Mouse (Mus musculus) liver, adult 2 months (tissue): ENCODE measurements around the gene Lhx9. TPM values are rescaled to one million over a fixed set of nuclear protein-coding genes. Genes with fewer than 3 reads are reported as not detected.

ENCODE experiments used
- DNase-seq: peaks from one replicate; pipeline ENCODE4 v3.0.0-alpha.2; 2011; ENCODE audit warnings: low read depth, low spot score; ENCODE audit errors: extremely low read depth
- H3K27ac ChIP-seq: fragments of 200-500 bp; replicated peaks from 2 replicates; pipeline ENCODE4 v1.5.1; 2012; ENCODE audit warnings: low read depth, mild to moderate bottlenecking, control low read depth, inconsistent platforms, low read length; ENCODE audit not compliant: insufficient read depth
- H3K27me3 ChIP-seq: fragments of 200-500 bp; 2 replicates; pipeline ENCODE4 v1.6.1; 2012; ENCODE audit warnings: mild to moderate bottlenecking, moderate library complexity, low read length, inconsistent platforms; ENCODE audit not compliant: control insufficient read depth, insufficient read depth
- H3K36me3 ChIP-seq: fragments of 200-500 bp; 2 replicates; pipeline ENCODE4 v1.6.1; 2012; ENCODE audit warnings: low read length, inconsistent platforms; ENCODE audit not compliant: control insufficient read depth, insufficient read depth
- H3K4me1 ChIP-seq: fragments of 200-500 bp; 2 replicates; pipeline ENCODE4 v1.6.1; 2011; ENCODE audit warnings: low read length; ENCODE audit not compliant: control insufficient read depth, insufficient read depth
- H3K4me3 ChIP-seq: fragments of 200-500 bp; 2 replicates; pipeline ENCODE4 v1.5.1; 2011; ENCODE audit warnings: low read depth, mild to moderate bottlenecking, control low read depth, low read length, moderate library complexity; ENCODE audit not compliant: insufficient read depth
- H3K79me2 ChIP-seq: fragments of 200-500 bp; 2 replicates; pipeline ENCODE4 v1.6.1; 2012; ENCODE audit warnings: inconsistent platforms, mild to moderate bottlenecking, low read length, moderate library complexity; ENCODE audit not compliant: control insufficient read depth, insufficient read depth
- H3K9ac ChIP-seq: fragments of 200-500 bp; 2 replicates; pipeline ENCODE4 v1.6.1; 2012; ENCODE audit warnings: low read depth, mild to moderate bottlenecking, control low read depth, inconsistent platforms, low read length
- CTCF ChIP-seq: fragments of 200-500 bp; IDR thresholded peaks from 2 replicates; pipeline ENCODE4 v1.5.1; 2011; ENCODE audit warnings: low read depth, low read length, control low read depth
- POLR2A ChIP-seq: fragments of 200-500 bp; IDR thresholded peaks from 2 replicates; pipeline ENCODE4 v1.6.1; 2011; ENCODE audit warnings: low read length, control low read depth; ENCODE audit not compliant: insufficient read depth; ENCODE audit errors: extremely low read depth
- WGBS: fragments of 180-500 bp; shearing (Covaris S2); methylation state at CpG from one replicate; pipeline ENCODE4 v1.1.7; 2018; 5-methylcytosine and 5-hydroxymethylcytosine counted together
- polyA plus RNA-seq: library from polyadenylated mRNA; depleted of rRNA; stranded (reverse); fragments of >200 nt; gene quantifications from 2 replicates; pipeline ENCODE4 v1.2.3, GENCODE M21; 2012
- total RNA-seq: library from RNA; depleted of rRNA; stranded (reverse); fragments of >200 nt; gene quantifications from 2 replicates; pipeline ENCODE4 v1.2.3, GENCODE M21; 2014

Gene Lhx9
- total and polyA plus RNA-seq, 2 experiments = 0.01 TPM; not detected in 1

- Histone ChIP-seq H3K9ac (no peak overlapping the region), H3K27me3 (peaks cover 23% of the 10 kb centered on the region), H3K4me1 (peaks cover 4% of the 10 kb centered on the region; the same call in 1 of the 2 replicates), H3K27ac (no peak overlapping the region), H3K36me3 (peaks cover 3% of the 10 kb centered on the region), H3K79me2 (no peaks in the 10 kb centered on the region; the same call in 1 of the 2 replicates), H3K4me3 (no peak overlapping the region)
- no peak for DNase-seq
- WGBS = 100% methylated on average over 1 of the region's 1 CpGs
- TF ChIP-seq POLR2A = no peak
- TF ChIP-seq CTCF = no peak
Observed at GRCm38 (mm10) chr1:138850823-138851222, 2.4 kb upstream of the Lhx9 start.

GRCm38 (mm10) chr1:138850161-138850539 lies 1.8 kb upstream of the Lhx9 start:
- H3K4me1 ChIP-seq = peaks cover 4% of the 10 kb centered on the region; the same call in 1 of the 2 replicates
- H3K27ac ChIP-seq = no peak overlapping the region
- DNase-seq = no peak
- H3K9ac ChIP-seq = no peak overlapping the region
- peaks cover 3% of the 10 kb centered on the region for H3K36me3 ChIP-seq
- TF ChIP-seq POLR2A = no peak
- no peak for TF ChIP-seq CTCF
- no peaks in the 10 kb centered on the region; the same call in 1 of the 2 replicates for H3K79me2 ChIP-seq
- H3K27me3 ChIP-seq = peaks cover 25% of the 10 kb centered on the region
- 87% methylated on average over 3 of the region's 4 CpGs for WGBS
- H3K4me3 ChIP-seq = no peak overlapping the region

- no peak for DNase-seq
- H3K27ac ChIP-seq = no peak overlapping the region
- 31% methylated on average over 8 of the region's 8 CpGs for WGBS
- peaks cover 4% of the 10 kb centered on the region; the same call in 1 of the 2 replicates for H3K4me1 ChIP-seq
- peaks cover 3% of the 10 kb centered on the region for H3K36me3 ChIP-seq
- no peak overlapping the region for H3K9ac ChIP-seq
- peaks cover 26% of the 10 kb centered on the region for H3K27me3 ChIP-seq
- TF ChIP-seq POLR2A (no peak), CTCF (no peak)
- H3K79me2 ChIP-seq = no peaks in the 10 kb centered on the region; the same call in 1 of the 2 replicates
- H3K4me3 ChIP-seq = no peak overlapping the region
Observed at GRCm38 (mm10) chr1:138849531-138850160, 1.3 kb upstream of the Lhx9 start.

- TF ChIP-seq CTCF (no peak), POLR2A (no peak)
- Histone ChIP-seq H3K4me3 (no peak overlapping the region), H3K27ac (no peak overlapping the region), H3K4me1 (peaks cover 5% of the 10 kb centered on the region; the same call in 1 of the 2 replicates), H3K79me2 (no peaks in the 10 kb centered on the region; the same call in 1 of the 2 replicates), H3K27me3 (peaks cover 38% of the 10 kb centered on the region), H3K9ac (no peak overlapping the region), H3K36me3 (peaks cover 3% of the 10 kb centered on the region)
- DNase-seq = no peak
- 3% methylated on average over 16 of the region's 16 CpGs for WGBS
Observed at GRCm38 (mm10) chr1:138848026-138848425, 351 bp downstream of the Lhx9 start.

GRCm38 (mm10) chr1:138847146-138847545 lies 1.2 kb downstream of the Lhx9 start:
- no peak for TF ChIP-seq POLR2A
- Histone ChIP-seq H3K27ac (no peak overlapping the region), H3K27me3 (peaks cover 41% of the 10 kb centered on the region), H3K36me3 (peaks cover 3% of the 10 kb centered on the region), H3K9ac (no peak overlapping the region), H3K4me1 (peaks cover 5% of the 10 kb centered on the region), H3K79me2 (no peaks in the 10 kb centered on the region; the same call in 1 of the 2 replicates), H3K4me3 (no peak overlapping the region)
- DNase-seq = no peak
- WGBS = 3% methylated on average over 21 of the region's 21 CpGs

- Histone ChIP-seq H3K27me3 (peaks cover 43% of the 10 kb centered on the region), H3K79me2 (no peaks in the 10 kb centered on the region; the same call in 1 of the 2 replicates), H3K4me1 (peaks cover 5% of the 10 kb centered on the region), H3K4me3 (no peak overlapping the region), H3K36me3 (peaks cover 3% of the 10 kb centered on the region), H3K27ac (no peak overlapping the region), H3K9ac (no peak overlapping the region)
- TF ChIP-seq POLR2A (no peak), CTCF (no peak)
- no peak for DNase-seq
- 16% methylated on average over 9 of the region's 9 CpGs for WGBS
Observed at GRCm38 (mm10) chr1:138846581-138846980, 1.8 kb downstream of the Lhx9 start.
